Mouse (Mus musculus): ENCODE results near the gene Fibp. TPM values are rescaled to one million over a fixed set of nuclear protein-coding genes. Genes with fewer than 3 reads are reported as not detected.

The Fibp gene
- total and polyA plus RNA-seq, 3 experiments: 21.9 to 63.5 TPM; not detected in 1

DNA sequence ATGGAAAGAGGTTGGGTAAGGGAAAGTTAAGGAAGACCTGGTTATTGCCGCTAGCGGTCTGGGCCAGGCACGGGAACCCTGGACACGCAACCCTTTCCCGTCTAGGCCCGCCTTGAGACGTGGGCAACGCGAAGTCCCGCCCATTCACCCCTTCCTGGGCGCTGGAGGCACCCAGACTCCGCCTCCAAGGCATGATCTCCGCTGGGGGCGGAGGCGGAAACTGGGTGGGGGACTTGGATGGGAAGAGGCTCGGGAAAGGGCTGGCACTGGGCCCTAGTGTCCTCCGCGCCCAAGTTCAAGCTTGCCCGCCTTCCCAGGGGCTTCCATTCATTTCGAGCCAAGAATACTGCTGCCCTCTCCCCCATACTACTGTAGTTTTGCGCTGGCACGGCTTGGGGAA lies 13.3 kb downstream of the Fibp start, which contains the start of gene Efemp2 (continued):
- TF ChIP-seq TBP (IDR thresholded peaks at IDR 0.05; ENCODE audit: low read depth, low read length) (no peak; the same call in 1 of the 2 replicates), POLR2AphosphoS5 (IDR thresholded peaks at IDR 0.05; ENCODE audit: borderline replicate concordance, low read depth, low read length) (no peak), MEF2A (IDR thresholded peaks at IDR 0.05; ENCODE audit: extremely low read depth, insufficient replicate concordance, low read depth, low read length, poor library complexity, severe bottlenecking) (no peak), USF1 (IDR thresholded peaks at IDR 0.05; ENCODE audit: low read depth, low read length) (peak; percentile 34; the same call in 1 of the 2 replicates), POLR2AphosphoS2 (IDR thresholded peaks at IDR 0.05; ENCODE audit: low read length) (peak; percentile 82)

DNA sequence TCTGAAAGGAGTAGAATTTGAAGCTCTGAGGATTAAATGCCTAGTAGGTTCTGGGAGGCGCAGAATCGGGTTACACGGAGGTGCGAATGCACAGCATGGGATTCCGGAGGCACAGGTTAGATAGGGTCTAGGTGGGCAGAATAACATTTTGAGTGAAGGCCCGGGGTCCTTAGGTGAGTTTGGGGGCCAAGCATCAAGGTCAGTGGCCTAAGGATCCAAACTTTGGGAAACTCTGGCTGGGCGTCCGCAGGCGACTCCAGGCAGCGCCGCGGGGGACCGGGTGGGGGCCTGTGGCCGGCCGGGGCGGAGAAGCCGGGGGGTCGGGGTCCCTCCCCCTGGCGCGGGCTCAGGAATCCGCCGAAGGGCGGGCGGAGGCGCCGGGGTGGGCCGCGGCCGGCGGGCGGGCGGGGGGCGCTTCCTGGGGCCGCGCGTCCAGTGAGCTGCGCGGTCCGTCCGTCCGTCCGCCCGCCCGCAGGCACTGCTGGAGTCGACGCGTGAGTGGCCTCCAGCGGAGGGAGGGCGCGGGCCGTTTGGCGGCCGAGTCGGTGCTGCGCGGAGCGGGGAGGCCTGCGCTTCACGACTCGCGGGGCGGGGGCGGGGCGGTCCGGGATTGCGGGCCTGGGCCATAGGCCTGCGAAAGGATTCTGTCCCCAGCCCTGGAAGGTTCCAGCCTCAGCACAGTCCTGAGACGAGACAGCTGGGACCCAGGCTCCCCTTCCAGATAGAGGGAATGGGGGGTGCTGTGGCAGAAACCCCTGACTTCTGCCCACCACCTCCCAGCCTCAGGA lies 14.1 kb downstream of the Fibp start:
- no peak for DNase-seq (ENCODE audit: low read depth, low spot score)
- Histone ChIP-seq H3K79me2 (ENCODE audit: control insufficient read depth, insufficient read depth, low read length, poor library complexity) (no peaks in the 10 kb centered on the region; the same call in 1 of the 2 replicates), H3K4me3 (ENCODE audit: control insufficient read depth in 1 of 2, insufficient read depth in 1 of 2, low read depth in 2 of 2, low read length in 2 of 2) (peak overlapping the region; percentile 67 to 92), H3K27me3 (ENCODE audit: control insufficient read depth in 1 of 2, insufficient read depth in 2 of 2, low read length in 2 of 2) (no peaks in the 10 kb centered on the region), H3K4me1 (ENCODE audit: control insufficient read depth in 1 of 2, insufficient read depth in 2 of 2, low read length in 2 of 2) (peaks cover 0 to 5% of the 10 kb centered on the region in 2 experiments; a peak in 1 of 4 replicates), H3K36me3 (ENCODE audit: control insufficient read depth in 1 of 2, insufficient read depth in 2 of 2, low read length in 2 of 2) (peaks cover 0 to 4% of the 10 kb centered on the region in 2 experiments; a peak in 2 of 4 replicates), H3K27ac (ENCODE audit: control insufficient read depth, low read depth, low read length) (peak overlapping the region; percentile 41; the same call in 1 of the 2 replicates), H3K9me3 (replicated peaks; ENCODE audit: insufficient read depth, low read length) (no peaks in the 10 kb centered on the region), H3K9ac (ENCODE audit: control insufficient read depth, low read depth, low read length, poor library complexity, severe bottlenecking) (peak overlapping the region; percentile 78)
- peak; percentile 11; the same call in 1 of the 2 replicates for TF ChIP-seq HCFC1 (IDR thresholded peaks at IDR 0.05; ENCODE audit: low read depth, low read length)
- 0 out of 4 replicates have a peak, but pooled peaks of 1 of the 2 experiments have one; percentile 54 for TF ChIP-seq POLR2A (IDR thresholded peaks at IDR 0.05; ENCODE audit: control insufficient read depth in 1 of 2, insufficient read depth in 1 of 2, low read depth in 1 of 2, low read length in 2 of 2, poor library complexity in 1 of 2)
- no peak for TF ChIP-seq POLR2AphosphoS2 (IDR thresholded peaks at IDR 0.05; ENCODE audit: low read length)
- TF ChIP-seq MXI1 (IDR thresholded peaks at IDR 0.05; ENCODE audit: low read depth, low read length): 0 out of 2 replicates have a peak, but pooled peaks have one; percentile 1

DNA sequence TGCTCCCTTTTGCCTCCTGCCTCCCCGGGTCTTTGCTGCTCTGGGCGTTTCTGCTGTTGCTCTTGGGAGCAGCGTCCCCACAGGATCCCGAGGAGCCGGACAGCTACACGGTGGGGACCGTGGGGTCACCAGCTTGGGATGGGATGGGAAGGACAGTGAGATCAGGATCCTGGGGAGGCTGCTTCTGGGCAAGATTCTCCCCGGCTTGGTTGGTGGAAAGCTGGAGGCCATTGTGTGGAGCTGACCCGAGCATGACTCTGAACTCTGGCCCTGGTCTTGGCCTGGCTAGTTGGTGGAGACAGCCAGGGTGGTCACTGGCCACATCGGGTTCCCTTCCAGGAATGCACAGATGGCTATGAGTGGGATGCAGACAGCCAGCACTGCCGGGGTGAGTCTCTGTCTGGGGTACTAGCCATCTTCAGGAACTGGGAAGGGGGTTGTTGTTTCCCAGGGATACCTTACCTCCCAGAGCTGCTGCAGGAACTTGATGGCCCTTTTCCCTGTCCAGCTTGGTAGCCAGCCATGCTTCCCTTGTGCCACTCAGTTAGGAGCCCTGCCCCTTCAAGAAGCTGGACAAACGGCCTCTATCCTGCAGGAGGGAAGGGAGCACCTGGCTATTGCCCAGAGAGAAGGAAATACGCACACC lies 14.8 kb downstream of the Fibp start:
- peaks cover 0 to 4% of the 10 kb centered on the region in 2 experiments; a peak in 2 of 4 replicates for H3K36me3 ChIP-seq (ENCODE audit: control insufficient read depth in 1 of 2, insufficient read depth in 2 of 2, low read length in 2 of 2)
- no peaks in the 10 kb centered on the region for H3K9me3 ChIP-seq (replicated peaks; ENCODE audit: insufficient read depth, low read length)
- TF ChIP-seq ZMIZ1 (IDR thresholded peaks at IDR 0.05; ENCODE audit: low read depth, low read length) (no peak), CHD2 (IDR thresholded peaks at IDR 0.05; ENCODE audit: low read length) (no peak), UBTF (IDR thresholded peaks at IDR 0.05; ENCODE audit: borderline replicate concordance, insufficient read depth, low read depth, low read length) (no peak), BHLHE40 (IDR thresholded peaks at IDR 0.05; ENCODE audit: borderline replicate concordance, low read depth, low read length) (no peak), TBP (IDR thresholded peaks at IDR 0.05; ENCODE audit: low read depth, low read length) (no peak), RCOR1 (IDR thresholded peaks at IDR 0.05; ENCODE audit: low read depth, low read length) (no peak)
- no peaks in the 10 kb centered on the region for H3K27me3 ChIP-seq (ENCODE audit: control insufficient read depth in 1 of 2, insufficient read depth in 2 of 2, low read length in 2 of 2)
- no peak for DNase-seq (ENCODE audit: low read depth, low spot score)
- H3K4me1 ChIP-seq (ENCODE audit: control insufficient read depth in 1 of 2, insufficient read depth in 2 of 2, low read length in 2 of 2): peaks cover 0 to 5% of the 10 kb centered on the region in 2 experiments; a peak in 1 of 4 replicates
- H3K79me2 ChIP-seq (ENCODE audit: control insufficient read depth, insufficient read depth, low read length, poor library complexity): no peaks in the 10 kb centered on the region; the same call in 1 of the 2 replicates
- H3K9ac ChIP-seq (ENCODE audit: control insufficient read depth, low read depth, low read length, poor library complexity, severe bottlenecking): peak overlapping the region; percentile 78
- H3K27ac ChIP-seq (ENCODE audit: control insufficient read depth, low read depth, low read length): no peak overlapping the region
- H3K4me3 ChIP-seq (ENCODE audit: control insufficient read depth in 1 of 2, insufficient read depth in 1 of 2, low read depth in 2 of 2, low read length in 2 of 2): peak overlapping the region; percentile 47 to 92; a peak in 3 of 4 replicates
